Mouse (Mus musculus) lung, postnatal 0 days (tissue): ENCODE measurements around the gene Grsf1.

Experiments used
- CTCF ChIP-seq: IDR thresholded peaks from 2 replicates; pipeline ENCODE4 v1.5.1; 2016; ENCODE audit warnings: antibody characterized with exemption, mild to moderate bottlenecking
- EP300 ChIP-seq: IDR thresholded peaks from 2 replicates; pipeline ENCODE4 v1.6.1; 2016; ENCODE audit warnings: antibody characterized with exemption, mild to moderate bottlenecking, control low read depth

- TF ChIP-seq CTCF (no peak), EP300 (no peak)
These were observed 12.8 kb downstream of the Grsf1 start for GRCm38 (mm10) chr5:88663151-88663550.
